Mouse (Mus musculus) MEL (cell line): ENCODE data around the gene Naglu.

Experiments used
- CTCF ChIP-seq, 3 experiments: IDR thresholded peaks in 2 of 3; conservative IDR thresholded peaks in 1 of 3; 2 replicates each; pipeline ENCODE4 v1.5.1; 2011 to 2012; ENCODE audit warnings: low read length in 3 of 3, low read depth in 2 of 3, mild to moderate bottlenecking in 2 of 3, improper control_type of control experiment in 1 of 3, inconsistent platforms in 1 of 3, mixed read lengths in 1 of 3, moderate library complexity in 1 of 3; ENCODE audit not compliant: control insufficient read depth in 1 of 3, insufficient read depth in 1 of 3, poor library complexity in 1 of 3, severe bottlenecking in 1 of 3
- EP300 ChIP-seq, 2 experiments: IDR thresholded peaks; 2 replicates each; pipeline ENCODE4 v1.6.1; 2011; ENCODE audit warnings: improper control_type of control experiment in 2 of 2, low read length in 2 of 2, low read depth in 1 of 2, mild to moderate bottlenecking in 1 of 2
- MYC ChIP-seq: IDR thresholded peaks from 2 replicates; pipeline ENCODE4 v1.6.1; 2011; ENCODE audit warnings: low read depth, mild to moderate bottlenecking, low read length, improper control_type of control experiment, moderate library complexity
- POLR2A ChIP-seq, 2 experiments: IDR thresholded peaks; 2 replicates each; pipeline ENCODE4 v1.6.1; 2011 to 2012; ENCODE audit warnings: low read length in 2 of 2, mild to moderate bottlenecking in 2 of 2, control low read depth in 1 of 2, improper control_type of control experiment in 1 of 2, low read depth in 1 of 2, moderate library complexity in 1 of 2; ENCODE audit not compliant: control insufficient read depth in 1 of 2, insufficient read depth in 1 of 2, poor library complexity in 1 of 2
- POLR2AphosphoS5 ChIP-seq: IDR thresholded peaks from 2 replicates; pipeline ENCODE4 v1.6.1; 2012; ENCODE audit warnings: low read depth, borderline replicate concordance, mild to moderate bottlenecking, inconsistent platforms, low read length, moderate library complexity, mixed read lengths
- RCOR1 ChIP-seq: IDR thresholded peaks from 2 replicates; pipeline ENCODE4 v1.6.1; 2012; ENCODE audit warnings: low read depth, mild to moderate bottlenecking, inconsistent platforms, low read length, improper control_type of control experiment
- SMC3 ChIP-seq: IDR thresholded peaks from 2 replicates; pipeline ENCODE4 v1.6.1; 2011; ENCODE audit warnings: low read depth, low read length, improper control_type of control experiment
- USF1 ChIP-seq: IDR thresholded peaks from 2 replicates; pipeline ENCODE4 v1.6.1; 2014; ENCODE audit warnings: low read depth, mild to moderate bottlenecking, inconsistent platforms, low read length, improper control_type of control experiment, moderate library complexity
- ZMIZ1 ChIP-seq: IDR thresholded peaks from 2 replicates; pipeline ENCODE4 v1.6.1; 2012; ENCODE audit warnings: low read depth, mild to moderate bottlenecking, inconsistent platforms, low read length, improper control_type of control experiment, moderate library complexity

DNA sequence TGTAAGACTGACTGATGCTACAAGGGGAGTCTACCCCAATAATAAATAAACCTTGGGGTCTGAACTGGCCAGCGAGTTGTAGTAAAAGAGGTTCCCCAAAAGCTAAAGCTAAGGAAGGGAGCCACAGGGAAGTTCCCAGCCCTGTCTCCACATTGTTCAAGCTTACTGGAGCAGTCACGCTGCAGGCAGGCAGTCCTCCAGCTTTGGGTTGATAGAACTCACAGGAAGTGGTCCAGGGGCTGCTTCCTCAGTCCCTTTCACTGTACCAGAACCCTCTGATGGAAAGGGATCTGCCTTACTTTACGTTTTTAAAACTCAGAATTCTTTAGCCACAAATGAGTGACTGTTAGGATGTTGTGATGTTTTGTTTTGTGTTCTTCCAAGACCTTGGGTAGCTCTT lies 22.3 kb upstream of the Naglu start:
- TF ChIP-seq SMC3: no peak
- TF ChIP-seq MYC: no peak
- TF ChIP-seq CTCF (IDR thresholded peaks at IDR 0.05 in 2 of 3, conservative IDR thresholded peaks at IDR 0.05 in 1 of 3; ENCODE audit: control insufficient read depth in 1 of 3, insufficient read depth in 1 of 3, low read depth in 2 of 3, low read length in 3 of 3, poor library complexity in 1 of 3, severe bottlenecking in 1 of 3): no peak
- no peak for TF ChIP-seq ZMIZ1
- no peak for TF ChIP-seq POLR2AphosphoS5
- TF ChIP-seq RCOR1: no peak
- TF ChIP-seq EP300 (IDR thresholded peaks at IDR 0.05; ENCODE audit: low read depth in 1 of 2, low read length in 2 of 2): no peak
- no peak for TF ChIP-seq POLR2A (IDR thresholded peaks at IDR 0.05; ENCODE audit: control insufficient read depth in 1 of 2, insufficient read depth in 1 of 2, low read depth in 1 of 2, low read length in 2 of 2, poor library complexity in 1 of 2)
- TF ChIP-seq USF1: no peak
